In genomic region chr3:115779144-115779890, GRCm38 (mm10) we compare ENCODE assay signal across 24 mouse cellular contexts.
DNase-seq lines count a peak whose midpoint lies in the region; ATAC-seq and TF ChIP-seq lines count a peak whose summit lies in the region.
"Had no signal": no experiment of that assay in that cellular context is flagged by ENCODE, and none has a peak within 500 bp of the region (broad histone marks: within the 10 kb centered on the region; RNA-seq: fewer than 3 reads in every experiment).

No protein-coding gene starts in this region.

- ATAC-seq in heart, postnatal 0 days (ENCODE audit: insufficient read depth, low read depth), result no peak
- no peak for ATAC-seq in heart, embryonic 12.5 days (ENCODE audit: insufficient number of reproducible peaks, low FRiP score)
- ATAC-seq: activated CD4-positive, CD25-positive, alpha-beta regulatory T cell, adult 4 months; forebrain, embryonic 14.5 days; forebrain, postnatal 0 days; hindbrain, postnatal 0 days; intestine, postnatal 0 days had no signal

- no peak overlapping the region for H3K4me3 ChIP-seq in gastrocnemius, adult 2 months
- no peak overlapping the region for H3K4me3 ChIP-seq in heart, postnatal 0 days (ENCODE audit: low read depth, low read length)
- H3K4me3 ChIP-seq in heart, embryonic 12.5 days, result no peak overlapping the region
- no peak overlapping the region for H3K4me3 ChIP-seq in brown adipose tissue, adult 24 weeks (ENCODE audit: insufficient read depth, low read depth, low read length)
- H3K4me3 ChIP-seq: embryonic facial prominence, embryonic 12.5 days; embryonic facial prominence, embryonic 15.5 days had no signal

- H3K4me1 ChIP-seq in heart, postnatal 0 days (ENCODE audit: control insufficient read depth, insufficient read depth), result no peaks in the 10 kb centered on the region; the same call in 1 of the 2 replicates
- H3K4me1 ChIP-seq in heart, embryonic 12.5 days (replicated peaks), result peaks cover 8% of the 10 kb centered on the region
- peaks cover 20% of the 10 kb centered on the region for H3K4me1 ChIP-seq in brown adipose tissue, adult 24 weeks (ENCODE audit: control insufficient read depth, insufficient read depth, insufficient read length, low read length)
- H3K4me1 ChIP-seq: embryonic facial prominence, embryonic 15.5 days had no signal

- no peaks in the 10 kb centered on the region for H3K9me3 ChIP-seq in heart, postnatal 0 days (replicated peaks; ENCODE audit: control insufficient read depth, low read length)
- H3K9me3 ChIP-seq in heart, embryonic 12.5 days (replicated peaks), result no peaks in the 10 kb centered on the region
- H3K9me3 ChIP-seq: embryonic facial prominence, embryonic 12.5 days; embryonic facial prominence, embryonic 15.5 days had no signal

- H3K9ac ChIP-seq in heart, postnatal 0 days (replicated peaks; ENCODE audit: low read depth, low read length), result 0 out of 2 replicates have a peak overlapping the region, but pooled peaks have one; percentile 15
- H3K9ac ChIP-seq in heart, embryonic 12.5 days, result no peak overlapping the region
- H3K9ac ChIP-seq: embryonic facial prominence, embryonic 12.5 days; embryonic facial prominence, embryonic 15.5 days; forebrain, postnatal 0 days; hindbrain, embryonic 14.5 days had no signal

- DNase-seq in gastrocnemius, adult 2 months, result no peak
- no peak for DNase-seq in gastrocnemius, postnatal 4 days (ENCODE audit: low spot score in 2 of 2)
- DNase-seq in heart, postnatal 0 days (ENCODE audit: low spot score), result no peak
- DNase-seq in A20 (ENCODE audit: low read depth, low spot score), result peak; percentile 53
- DNase-seq in thymus, postnatal 36 days, result no peak
- no peak for DNase-seq in testis, postnatal 14 days (ENCODE audit: low spot score)
- DNase-seq: adrenal gland, adult 8-10 months; adrenal gland, postnatal 25 days; B cell, adult 2 months; cerebellum, adult 18-20 months; cerebellum, adult 9-11 months; cerebellum, postnatal 25 days; forebrain, postnatal 0 days; heart, postnatal 10 days; heart, postnatal 4 days had no signal

- no peaks in the 10 kb centered on the region for H3K36me3 ChIP-seq in heart, postnatal 0 days (replicated peaks; ENCODE audit: control insufficient read depth, insufficient read depth, low read length)
- H3K36me3 ChIP-seq in heart, embryonic 12.5 days, result no peaks in the 10 kb centered on the region
- H3K36me3 ChIP-seq: embryonic facial prominence, embryonic 12.5 days; embryonic facial prominence, embryonic 15.5 days had no signal

- peak overlapping the region; percentile 85 for H3K27ac ChIP-seq in gastrocnemius, adult 2 months
- H3K27ac ChIP-seq in heart, postnatal 0 days (ENCODE audit: low read depth), result peak overlapping the region; percentile 31; the same call in 1 of the 2 replicates
- H3K27ac ChIP-seq in heart, embryonic 12.5 days (ENCODE audit: poor library complexity, severe bottlenecking), result no peak overlapping the region
- H3K27ac ChIP-seq in brown adipose tissue, adult 24 weeks (replicated peaks; ENCODE audit: low read depth, low read length), result peak overlapping the region; percentile 95
- H3K27ac ChIP-seq: embryonic facial prominence, embryonic 12.5 days; embryonic facial prominence, embryonic 15.5 days; hindbrain, embryonic 14.5 days; hindbrain, postnatal 0 days had no signal

- no peak overlapping the region for H3K4me2 ChIP-seq in heart, postnatal 0 days (ENCODE audit: low read depth, low read length)
- no peak overlapping the region for H3K4me2 ChIP-seq in heart, embryonic 12.5 days
- H3K4me2 ChIP-seq: embryonic facial prominence, embryonic 12.5 days; embryonic facial prominence, embryonic 15.5 days; hindbrain, embryonic 14.5 days had no signal

- TF ChIP-seq CTCF in gastrocnemius, adult 2 months (IDR thresholded peaks at IDR 0.05), result no peak
- no peak for TF ChIP-seq CTCF in heart, postnatal 0 days (IDR thresholded peaks at IDR 0.05; ENCODE audit: low read depth)

- H3K27me3 ChIP-seq in heart, postnatal 0 days (ENCODE audit: control insufficient read depth, insufficient read depth, low read length), result no peaks in the 10 kb centered on the region
- no peaks in the 10 kb centered on the region for H3K27me3 ChIP-seq in heart, embryonic 12.5 days (replicated peaks)
- H3K27me3 ChIP-seq: embryonic facial prominence, embryonic 12.5 days; embryonic facial prominence, embryonic 15.5 days had no signal

- intact Hi-C loops in gastrocnemius, adult 2 months (cut with DNase I), result no loop called here

- TF ChIP-seq EP300 in heart, postnatal 0 days (IDR thresholded peaks at IDR 0.05; ENCODE audit: low read depth), result no peak

- WGBS in heart, postnatal 0 days, result 84% methylated on average over 10 of the region's 10 CpGs
- 81% methylated on average over 10 of the region's 10 CpGs for WGBS in heart, embryonic 12.5 days
